Mouse (Mus musculus) midbrain, embryonic 10.5 days (tissue): ENCODE results near the gene Zkscan4. TPM values are rescaled to one million over a fixed set of nuclear protein-coding genes. Genes with fewer than 3 reads are reported as not detected.
A peak's percentile ranks its signal among the peaks of the same experiment; 100 is the strongest.

Source experiments
- microRNA counts: library from miRNA; unstranded; fragments of <30 nt; microRNA quantifications from one replicate; lab custom pipeline; 2017
- microRNA-seq: library from miRNA; unstranded; fragments of <30 nt; microRNA quantifications from one replicate; pipeline ENCODE4, GENCODE M21; 2017
- polyA plus RNA-seq: library from polyadenylated mRNA; unstranded; fragments of >200 nt; fragmentation: Nextera tagmentation; extraction: Ambion mirVana; gene quantifications from 2 replicates; pipeline ENCODE4 v1.2.1, GENCODE M21; 2016

The Zkscan4 gene
- polyA plus RNA-seq, 1 experiment from 2014 or later: 5.0 TPM

MicroRNAs within 50 kb of the gene (microRNA counts, 519-probe panel; counts per million panel counts)
- microRNA mmu-miR-1896 (lab: Ali Mortazavi, UCI): 3,981 counts per million, percentile 19 among the panel's probes with 10 or more counts

Small RNA genes lying within 50 kb of the gene (microRNA-seq; reads per million reads assigned to microRNA genes)
- gene Mir1896: not detected

Other genes starting within 250 kb of the Zkscan4 start
- not detected in 2 replicates for gene Gpx5, start 186.2 kb upstream of the Zkscan4 start, polyA plus RNA-seq
- gene Gpx6, start 166.8 kb upstream of the Zkscan4 start, polyA plus RNA-seq: 0.09 TPM in 1 of 2 replicates, not detected in the other
- gene Olfr1367, start 132.0 kb upstream of the Zkscan4 start, polyA plus RNA-seq: not detected in 2 replicates
- 20.4 and 21.9 TPM in 2 replicates for gene Zscan12, start 116.1 kb upstream of the Zkscan4 start, polyA plus RNA-seq
- 87.1 and 91.1 TPM in 2 replicates for gene Zkscan3, start 76.2 kb upstream of the Zkscan4 start, polyA plus RNA-seq
- 5.1 TPM in 2 replicates for gene Pgbd1, start 37.8 kb upstream of the Zkscan4 start, polyA plus RNA-seq
- gene Zscan26, start 25.2 kb upstream of the Zkscan4 start, polyA plus RNA-seq: 24.2 and 25.6 TPM in 2 replicates
- 1.7 and 2.3 TPM in 2 replicates for gene Nkapl, start 10.4 kb upstream of the Zkscan4 start, polyA plus RNA-seq
- gene Gm10065, start 534 bp downstream of the Zkscan4 start, polyA plus RNA-seq: not detected in 2 replicates
- 0.42 and 0.56 TPM in 2 replicates for gene AK157302, start 16.3 kb downstream of the Zkscan4 start, polyA plus RNA-seq
- 4.6 and 5.1 TPM in 2 replicates for gene Gm11273, start 22.5 kb downstream of the Zkscan4 start, polyA plus RNA-seq
- gene Zkscan8, start 52.2 kb downstream of the Zkscan4 start, polyA plus RNA-seq: 5.3 and 7.1 TPM in 2 replicates
- 0.11 and 0.15 TPM in 2 replicates for gene Olfr1366, start 63.9 kb downstream of the Zkscan4 start, polyA plus RNA-seq
- gene Olfr1535, start 81.0 kb downstream of the Zkscan4 start, polyA plus RNA-seq: not detected in 2 replicates
- gene Olfr1364, start 102.9 kb downstream of the Zkscan4 start, polyA plus RNA-seq: not detected in 2 replicates
- not detected in 2 replicates for gene Olfr1362, start 135.1 kb downstream of the Zkscan4 start, polyA plus RNA-seq
- not detected in 2 replicates for gene Olfr11, start 163.6 kb downstream of the Zkscan4 start, polyA plus RNA-seq
- gene Olfr1361, start 184.5 kb downstream of the Zkscan4 start, polyA plus RNA-seq: not detected in 2 replicates
- not detected in 2 replicates for gene Olfr1360, start 198.5 kb downstream of the Zkscan4 start, polyA plus RNA-seq
- gene Olfr1359, start 219.2 kb downstream of the Zkscan4 start, polyA plus RNA-seq: not detected in 2 replicates
- 1.4 and 3.4 TPM in 2 replicates for gene Hist1h2bl, start 237.2 kb downstream of the Zkscan4 start, polyA plus RNA-seq
- gene Hist1h2ai, start 237.5 kb downstream of the Zkscan4 start, polyA plus RNA-seq: 12.2 and 21.8 TPM in 2 replicates
- gene Hist1h3h, start 238.8 kb downstream of the Zkscan4 start, polyA plus RNA-seq: 8.9 and 11.3 TPM in 2 replicates
- 5.2 and 7.5 TPM in 2 replicates for gene Hist1h2bm, start 243.1 kb downstream of the Zkscan4 start, polyA plus RNA-seq